Mouse (Mus musculus): ENCODE results near the gene Xndc1.
"Not testable (repeated sequence)": the region's sequence is repeated elsewhere in the genome, so short reads cannot be mapped to it uniquely, and the experiment has no call there.

Xndc1 gene

GRCm38 (mm10) chr7:102065046-102065891 is at the start of gene Xndc1, which contains the start of the genes Rnf121 and Xntrpc:
TSS of gene Xndc1 (plus strand) at chr7:102065511.
TSS of gene Rnf121 (minus strand) at chr7:102065469.
TSS of gene Xntrpc (plus strand) at chr7:102065713.
- DNase-seq (ENCODE audit: low read depth, low spot score) = peak; percentile 89
- no peaks in the 10 kb centered on the region for H3K36me3 ChIP-seq (ENCODE audit: control insufficient read depth, insufficient read depth, low read length, poor library complexity, severe bottlenecking)
- no peaks in the 10 kb centered on the region for H3K27me3 ChIP-seq (ENCODE audit: control insufficient read depth, insufficient read depth, low read length, poor library complexity, severe bottlenecking)

GRCm38 (mm10) chr7:102016936-102017335 is 48.4 kb upstream of the Xndc1 start:
- Histone ChIP-seq H3K36me3 (ENCODE audit: control insufficient read depth, insufficient read depth, low read length, poor library complexity, severe bottlenecking) (peaks cover 10% of the 10 kb centered on the region), H3K27me3 (ENCODE audit: control insufficient read depth, insufficient read depth, low read length, poor library complexity, severe bottlenecking) (no peaks in the 10 kb centered on the region)
- DNase-seq (ENCODE audit: low read depth, low spot score) = no peak

DNA sequence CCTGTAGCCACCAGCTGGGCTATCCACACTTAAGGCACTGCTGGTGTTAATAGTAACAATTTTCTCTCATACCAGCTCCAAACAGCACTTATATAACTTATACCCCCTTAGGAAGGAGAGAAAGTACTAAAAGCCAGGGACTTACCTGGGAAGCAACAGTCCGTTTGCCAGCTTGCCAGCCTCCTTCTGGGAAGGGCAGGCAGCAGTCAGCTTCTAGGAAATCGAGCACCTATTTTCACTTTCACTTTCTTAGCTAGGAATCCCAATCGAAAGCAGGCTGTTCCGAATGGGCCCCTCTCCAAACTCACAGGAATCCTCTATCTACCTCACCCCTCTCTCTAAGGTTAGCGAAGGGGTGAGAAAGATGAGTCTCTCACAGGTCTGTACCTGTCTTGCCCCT is 47.9 kb upstream of the Xndc1 start:
- H3K27me3 ChIP-seq (ENCODE audit: control insufficient read depth, insufficient read depth, low read length, poor library complexity, severe bottlenecking) = no peaks in the 10 kb centered on the region
- DNase-seq (ENCODE audit: low read depth, low spot score) = no peak

GRCm38 (mm10) chr7:102018034-102018433 is 47.3 kb upstream of the Xndc1 start:
- no peaks in the 10 kb centered on the region for H3K27me3 ChIP-seq (ENCODE audit: control insufficient read depth, insufficient read depth, low read length, poor library complexity, severe bottlenecking)
- no peak for DNase-seq (ENCODE audit: low read depth, low spot score)
- H3K36me3 ChIP-seq (ENCODE audit: control insufficient read depth, insufficient read depth, low read length, poor library complexity, severe bottlenecking) = peaks cover 4% of the 10 kb centered on the region

More for the DNA sequence above, 47.9 kb upstream of the Xndc1 start:
- peaks cover 6% of the 10 kb centered on the region for H3K36me3 ChIP-seq (ENCODE audit: control insufficient read depth, insufficient read depth, low read length, poor library complexity, severe bottlenecking)

- DNase-seq (ENCODE audit: low read depth, low spot score) = no peak
- Histone ChIP-seq H3K36me3 (ENCODE audit: control insufficient read depth, insufficient read depth, low read length, poor library complexity, severe bottlenecking) (no peaks in the 10 kb centered on the region; the same call in 1 of the 2 replicates), H3K27me3 (ENCODE audit: control insufficient read depth, insufficient read depth, low read length, poor library complexity, severe bottlenecking) (no peaks in the 10 kb centered on the region)
These were observed 46.7 kb upstream of the Xndc1 start, which contains the start of gene Il18bp for GRCm38 (mm10) chr7:102018590-102018989. TSS of gene Il18bp (minus strand) at chr7:102018690.

DNA sequence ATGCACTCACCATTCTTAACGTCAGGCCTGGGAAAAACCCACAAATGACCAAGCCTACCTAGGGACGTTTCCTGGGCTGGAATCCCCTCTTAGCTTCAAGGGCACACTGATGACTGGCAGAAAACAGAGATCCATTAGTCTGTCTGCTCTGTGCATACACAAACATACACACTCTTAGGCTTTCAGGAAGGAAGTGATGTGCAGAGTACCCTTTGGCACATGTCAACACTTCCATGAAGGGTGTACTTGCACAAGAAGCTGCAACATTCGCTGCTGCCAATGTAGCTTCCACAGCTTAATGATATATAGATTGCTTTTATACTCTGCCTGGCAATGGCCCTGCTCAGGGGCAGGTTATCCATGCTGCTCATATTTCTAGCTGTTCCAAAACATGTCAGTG is 45.9 kb upstream of the Xndc1 start:
- no peak for DNase-seq (ENCODE audit: low read depth, low spot score)
- Histone ChIP-seq H3K36me3 (ENCODE audit: control insufficient read depth, insufficient read depth, low read length, poor library complexity, severe bottlenecking) (no peaks in the 10 kb centered on the region; the same call in 1 of the 2 replicates), H3K27me3 (ENCODE audit: control insufficient read depth, insufficient read depth, low read length, poor library complexity, severe bottlenecking) (no peaks in the 10 kb centered on the region)

DNA sequence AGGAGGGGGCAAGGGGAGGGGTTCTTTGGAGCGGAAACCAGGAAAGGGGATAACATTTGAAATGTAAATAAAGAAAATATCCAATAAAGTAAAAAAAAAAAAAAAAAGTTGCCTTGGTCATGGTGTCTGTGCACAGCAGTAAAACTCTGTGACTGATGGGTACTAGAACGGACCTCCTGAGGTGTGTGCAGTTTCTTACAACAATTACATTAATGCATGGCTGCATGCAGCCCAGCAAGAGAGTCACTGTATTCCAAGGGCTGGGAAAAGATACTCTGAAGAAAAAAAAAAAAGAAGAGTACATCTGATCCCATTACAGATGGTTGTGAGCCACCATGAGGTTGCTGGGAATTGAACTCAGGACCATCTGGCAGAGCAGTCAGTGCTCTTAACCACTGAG is 44.4 kb upstream of the Xndc1 start:
- not testable (repeated sequence) for H3K36me3 ChIP-seq (ENCODE audit: control insufficient read depth, insufficient read depth, low read length, poor library complexity, severe bottlenecking); DNase-seq (ENCODE audit: low read depth, low spot score); H3K27me3 ChIP-seq (ENCODE audit: control insufficient read depth, insufficient read depth, low read length, poor library complexity, severe bottlenecking)

GRCm38 (mm10) chr7:102023821-102024220 is 41.5 kb upstream of the Xndc1 start:
- H3K36me3 ChIP-seq (ENCODE audit: control insufficient read depth, insufficient read depth, low read length, poor library complexity, severe bottlenecking) = peaks cover 1% of the 10 kb centered on the region; the same call in 1 of the 2 replicates
- DNase-seq (ENCODE audit: low read depth, low spot score) = no peak

DNA sequence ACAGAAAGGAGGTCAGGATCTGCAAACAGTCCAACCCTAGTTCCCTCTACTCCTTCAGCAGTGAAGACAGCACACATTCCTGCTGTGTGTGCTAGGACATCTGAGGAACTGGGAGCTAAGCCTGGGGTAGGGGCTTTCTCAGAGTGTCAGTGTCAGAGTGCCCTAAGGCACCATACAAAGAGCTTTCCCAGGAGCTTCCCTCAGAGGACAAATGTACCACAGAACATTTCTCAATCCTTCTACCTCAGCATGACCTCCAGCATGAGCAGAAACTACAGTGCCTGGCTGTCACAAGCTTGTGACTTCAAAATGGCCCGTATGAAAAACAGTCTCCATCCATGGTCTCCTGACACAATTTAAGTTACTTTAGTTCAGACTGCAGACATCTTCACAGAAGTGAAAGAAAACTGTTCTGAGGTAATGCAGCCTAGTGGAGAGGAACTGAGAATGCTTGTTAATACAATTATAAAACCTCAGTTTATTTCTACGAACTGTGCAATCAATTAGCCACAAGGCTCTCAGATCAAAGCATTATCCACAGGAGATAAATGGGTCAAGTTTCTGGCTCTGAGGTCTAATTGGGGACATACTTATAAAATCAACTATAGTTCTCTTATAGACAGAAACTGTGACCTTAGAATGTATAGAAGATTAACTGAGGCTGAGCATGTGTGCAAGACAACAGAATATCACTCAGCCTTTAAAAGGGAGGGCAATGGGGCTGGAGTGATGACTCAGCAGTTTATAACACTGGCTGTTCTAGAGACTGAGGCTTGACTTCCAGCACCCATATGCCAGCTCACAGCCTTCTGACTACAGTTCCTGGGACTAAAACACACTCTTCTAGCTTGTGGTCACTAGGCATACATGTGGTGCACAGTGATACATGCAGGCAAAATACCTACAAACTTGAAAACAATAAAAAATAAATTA is 39.9 kb upstream of the Xndc1 start:
- Histone ChIP-seq H3K36me3 (ENCODE audit: control insufficient read depth, insufficient read depth, low read length, poor library complexity, severe bottlenecking) (peaks cover 1% of the 10 kb centered on the region), H3K27me3 (ENCODE audit: control insufficient read depth, insufficient read depth, low read length, poor library complexity, severe bottlenecking) (no peaks in the 10 kb centered on the region)
- no peak for DNase-seq (ENCODE audit: low read depth, low spot score)

More at GRCm38 (mm10) chr7:102023821-102024220, 41.5 kb upstream of the Xndc1 start:
- no peaks in the 10 kb centered on the region for H3K27me3 ChIP-seq (ENCODE audit: control insufficient read depth, insufficient read depth, low read length, poor library complexity, severe bottlenecking)

DNA sequence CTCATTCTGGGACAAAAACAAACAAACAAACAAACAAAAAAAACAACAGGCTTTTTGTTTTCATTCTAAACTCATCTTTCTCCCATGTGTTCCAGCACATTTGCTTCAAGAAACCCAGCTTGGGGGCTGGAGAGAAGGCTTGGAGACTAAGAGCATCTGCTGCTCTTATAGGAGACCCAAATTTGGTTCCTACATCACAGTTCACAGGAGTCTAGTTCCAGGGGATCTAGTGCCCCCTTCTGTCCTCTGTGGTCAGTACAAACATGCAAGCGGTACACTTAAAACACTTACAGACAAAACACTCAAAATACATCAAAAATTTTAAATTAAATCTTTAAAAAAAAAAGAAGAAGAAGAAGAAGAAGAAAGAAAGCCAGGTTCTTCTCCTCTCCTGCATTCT is 30.4 kb upstream of the Xndc1 start:
- Histone ChIP-seq H3K27me3 (ENCODE audit: control insufficient read depth, insufficient read depth, low read length, poor library complexity, severe bottlenecking) (no peaks in the 10 kb centered on the region), H3K36me3 (ENCODE audit: control insufficient read depth, insufficient read depth, low read length, poor library complexity, severe bottlenecking) (peaks cover 17% of the 10 kb centered on the region)
- peak; percentile 41 for DNase-seq (ENCODE audit: low read depth, low spot score)

DNA sequence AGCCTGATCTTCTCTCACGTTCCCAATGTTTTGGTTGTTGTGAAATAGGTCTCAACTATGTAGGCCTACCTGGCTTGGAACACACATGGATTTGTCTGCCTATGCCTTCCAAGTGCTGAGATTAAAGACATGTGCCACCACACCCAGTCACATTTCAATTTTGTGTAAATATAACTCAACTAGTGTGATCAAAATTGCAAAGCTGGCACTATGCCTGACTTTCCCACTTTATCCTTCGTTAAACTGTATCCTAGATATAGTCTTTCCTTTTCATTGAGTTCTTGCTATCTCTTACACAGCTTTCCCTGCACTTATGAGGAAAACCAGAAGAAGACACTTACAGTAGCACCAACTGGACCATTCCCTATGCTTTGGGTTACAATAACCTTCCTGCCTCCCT is 29.8 kb upstream of the Xndc1 start:
- peaks cover 18% of the 10 kb centered on the region for H3K36me3 ChIP-seq (ENCODE audit: control insufficient read depth, insufficient read depth, low read length, poor library complexity, severe bottlenecking)
- DNase-seq (ENCODE audit: low read depth, low spot score) = no peak

DNA sequence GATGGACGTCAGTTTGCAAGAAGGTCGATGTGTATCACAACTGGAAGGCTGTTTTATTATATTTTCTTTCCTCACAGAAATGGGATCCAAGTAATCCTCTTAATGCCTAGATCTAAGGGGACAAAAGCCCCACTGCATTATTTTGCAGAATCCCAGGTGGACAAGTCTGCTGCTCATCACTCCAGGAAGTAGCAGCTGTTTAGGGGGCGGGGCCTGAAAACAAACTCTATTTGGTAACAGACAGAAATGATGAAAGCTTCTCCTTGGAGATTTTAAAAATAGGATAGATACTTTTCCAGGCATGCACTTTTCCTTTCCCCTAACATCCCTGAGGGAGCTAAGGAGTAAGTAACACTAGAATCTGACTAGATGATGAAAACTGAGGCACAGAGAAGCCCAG is 28.0 kb upstream of the Xndc1 start:
- no peak for DNase-seq (ENCODE audit: low read depth, low spot score)
- H3K36me3 ChIP-seq (ENCODE audit: control insufficient read depth, insufficient read depth, low read length, poor library complexity, severe bottlenecking) = peaks cover 22% of the 10 kb centered on the region

More for the DNA sequence above, 29.8 kb upstream of the Xndc1 start:
- no peaks in the 10 kb centered on the region for H3K27me3 ChIP-seq (ENCODE audit: control insufficient read depth, insufficient read depth, low read length, poor library complexity, severe bottlenecking)

GRCm38 (mm10) chr7:102042314-102042713 is 23.0 kb upstream of the Xndc1 start:
- Histone ChIP-seq H3K27me3 (ENCODE audit: control insufficient read depth, insufficient read depth, low read length, poor library complexity, severe bottlenecking) (no peaks in the 10 kb centered on the region), H3K36me3 (ENCODE audit: control insufficient read depth, insufficient read depth, low read length, poor library complexity, severe bottlenecking) (peaks cover 11% of the 10 kb centered on the region)
- no peak for DNase-seq (ENCODE audit: low read depth, low spot score)

More for the DNA sequence above, 28.0 kb upstream of the Xndc1 start:
- no peaks in the 10 kb centered on the region for H3K27me3 ChIP-seq (ENCODE audit: control insufficient read depth, insufficient read depth, low read length, poor library complexity, severe bottlenecking)

GRCm38 (mm10) chr7:102048524-102048923 is 16.8 kb upstream of the Xndc1 start:
- not testable (repeated sequence) for H3K36me3 ChIP-seq (ENCODE audit: control insufficient read depth, insufficient read depth, low read length, poor library complexity, severe bottlenecking); H3K27me3 ChIP-seq (ENCODE audit: control insufficient read depth, insufficient read depth, low read length, poor library complexity, severe bottlenecking)
- DNase-seq (ENCODE audit: low read depth, low spot score) = peak; percentile 65

All from splenic B cell, adult 2 months (primary cell).